Mouse (Mus musculus): ENCODE measurements around the gene Lima1.
"Not testable (repeated sequence)": the region's sequence is repeated elsewhere in the genome, so short reads cannot be mapped to it uniquely, and the experiment has no call there.

Gene Lima1

GRCm38 (mm10) chr15:99875334-99875869 lies at the start of gene Lima1:
Lima1 (minus strand) TSS chr15:99875456.
- DNase-seq (ENCODE audit: low spot score) = peak; percentile 90

DNA sequence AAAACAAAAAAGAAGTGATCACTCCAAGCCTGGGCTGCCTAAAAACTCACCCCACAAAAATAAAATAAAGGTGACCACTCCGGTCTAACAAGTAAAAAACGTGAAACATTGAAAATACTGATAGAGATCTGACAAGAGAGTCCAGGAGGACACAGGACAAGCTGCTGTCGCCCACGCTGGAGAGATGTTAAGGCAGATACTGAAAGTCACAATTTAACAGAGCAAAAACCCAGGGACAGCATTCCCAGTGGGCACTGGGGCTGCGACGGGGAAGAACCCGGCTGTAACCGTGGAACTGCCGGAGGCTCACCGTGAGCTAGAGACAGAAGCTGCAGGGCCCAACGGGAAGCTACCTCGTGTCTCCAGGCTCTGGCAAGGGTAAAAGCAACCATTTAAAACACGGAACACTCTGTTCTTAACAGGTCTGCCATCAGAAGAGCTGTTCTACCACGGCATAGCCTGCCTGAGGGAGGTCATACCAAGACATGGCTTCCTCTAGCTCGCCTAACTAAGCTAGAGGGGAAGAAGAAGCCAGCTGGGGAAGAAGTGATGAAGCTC lies 44.4 kb upstream of the Lima1 start:
- DNase-seq (ENCODE audit: low spot score) = peak; percentile 65

DNA sequence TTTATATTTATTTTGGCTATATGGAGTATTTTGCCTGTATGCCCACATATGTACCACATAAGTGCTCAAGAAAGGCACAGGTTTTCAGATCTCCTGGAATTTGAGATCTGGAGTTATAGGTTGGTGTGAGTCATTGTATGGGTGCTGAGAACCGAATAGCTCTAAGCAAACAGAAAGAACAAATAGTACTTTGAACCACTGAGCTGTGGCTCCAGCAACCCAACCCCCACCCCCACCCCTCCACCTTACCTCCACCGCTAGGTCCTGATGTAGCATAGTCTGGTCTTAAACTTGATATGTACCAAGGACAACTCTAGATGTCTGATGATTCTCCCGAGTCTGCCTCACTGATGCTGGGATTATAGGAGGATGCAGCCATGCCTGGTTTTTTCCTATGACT lies 42.0 kb upstream of the Lima1 start:
- peak; percentile 76 for DNase-seq (ENCODE audit: low spot score)

DNA sequence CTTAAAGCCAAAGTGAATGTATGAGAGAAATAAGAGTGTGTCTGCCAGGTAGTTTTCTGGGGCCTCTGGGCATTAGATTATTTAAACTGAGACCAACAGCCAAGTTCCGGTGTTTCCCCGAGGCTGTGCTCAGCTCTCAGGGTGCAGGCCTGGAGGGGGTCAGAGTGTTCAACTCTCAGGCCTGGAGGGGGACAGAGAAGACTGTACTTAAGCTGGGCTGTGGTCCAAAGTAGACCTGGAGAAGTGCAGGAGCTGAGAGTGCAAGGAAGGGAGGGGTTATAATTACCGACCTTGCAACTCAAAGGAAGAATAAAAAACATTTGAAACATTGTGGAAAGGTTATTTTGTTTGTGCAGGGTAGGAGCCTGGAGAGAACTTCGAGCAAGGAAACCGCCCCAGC lies 39.4 kb upstream of the Lima1 start:
- no peak for DNase-seq (ENCODE audit: low spot score)

DNA sequence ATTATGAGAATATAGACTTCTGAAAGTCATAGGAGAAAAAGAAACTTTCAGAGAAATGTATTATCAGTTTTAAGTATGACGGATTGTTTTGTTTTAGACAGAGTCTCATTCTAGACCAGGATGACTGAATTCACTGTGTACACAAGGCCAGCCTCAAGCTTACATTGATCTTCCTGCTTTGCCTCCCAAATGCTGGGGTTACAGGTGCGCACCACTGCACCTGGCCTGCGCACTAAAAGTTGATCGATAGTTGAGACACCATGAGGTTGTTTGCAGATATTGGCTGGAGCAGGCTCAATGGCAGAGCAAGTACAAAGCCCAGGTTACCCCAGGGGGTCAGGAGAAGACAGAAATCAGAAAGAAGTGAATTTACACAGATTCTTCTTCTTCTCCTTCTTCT lies 36.5 kb upstream of the Lima1 start:
- no peak for DNase-seq (ENCODE audit: low spot score)

DNA sequence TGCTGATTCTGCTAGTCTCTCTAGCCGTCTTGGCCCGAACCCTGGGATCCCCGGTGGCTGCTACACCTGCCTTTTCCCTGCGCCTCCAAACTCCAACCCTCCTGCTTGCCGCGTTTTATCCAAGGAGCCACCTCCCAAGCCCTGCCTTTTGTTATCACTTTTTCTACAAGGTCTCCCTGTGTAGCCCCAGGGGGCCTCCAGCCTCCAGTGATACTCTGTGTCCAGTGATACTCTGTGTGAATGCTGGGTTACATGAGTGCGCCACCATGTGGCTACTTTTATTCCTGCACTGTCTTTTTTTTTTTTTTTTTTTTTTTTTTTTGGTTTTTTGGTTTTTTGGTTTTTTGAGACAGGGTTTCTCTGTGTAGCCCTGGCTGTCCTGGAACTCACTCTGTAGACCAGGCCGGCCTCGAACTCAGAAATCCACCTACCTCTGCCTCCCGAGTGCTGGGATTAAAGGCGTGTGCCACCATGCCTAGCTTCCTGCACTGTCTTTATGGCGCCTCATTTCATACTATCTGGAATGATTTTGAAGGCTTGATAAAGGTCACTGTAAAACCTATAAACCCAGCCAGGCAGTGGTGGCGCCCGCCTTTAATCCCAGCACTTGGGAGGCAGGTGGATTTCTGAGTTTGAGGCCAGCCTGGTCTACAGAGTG lies 34.2 kb upstream of the Lima1 start:
- not testable (repeated sequence) for DNase-seq (ENCODE audit: low spot score)

GRCm38 (mm10) chr15:99907514-99907913 lies 32.3 kb upstream of the Lima1 start:
- DNase-seq (ENCODE audit: low spot score) = no peak

- DNase-seq (ENCODE audit: low spot score) = no peak
Measured at GRCm38 (mm10) chr15:99907041-99907440, 31.8 kb upstream of the Lima1 start.

DNA sequence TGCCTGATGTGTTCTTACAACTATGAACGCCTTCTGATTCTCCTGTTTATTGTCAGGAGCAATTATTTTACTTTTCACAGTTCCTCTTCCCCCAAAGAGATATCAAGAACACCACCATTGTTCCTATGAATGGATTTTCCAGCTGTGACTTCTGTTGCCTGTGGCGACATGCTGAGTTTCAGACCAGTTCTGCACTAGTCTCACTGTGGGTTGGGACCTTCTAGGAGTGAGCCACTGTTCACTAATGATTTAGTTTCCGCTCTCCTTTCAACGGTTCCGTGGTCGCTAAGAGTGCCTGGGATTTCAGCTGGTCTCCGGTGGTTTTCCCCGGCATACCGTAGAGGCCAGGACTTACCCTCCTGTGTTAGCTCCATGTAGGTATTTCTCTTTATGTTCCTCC lies 29.6 kb upstream of the Lima1 start:
- no peak for DNase-seq (ENCODE audit: low spot score)

GRCm38 (mm10) chr15:99904333-99904732 lies 29.1 kb upstream of the Lima1 start:
- DNase-seq (ENCODE audit: low spot score) = peak; percentile 76

- no peak for DNase-seq (ENCODE audit: low spot score)
Measured at GRCm38 (mm10) chr15:99903227-99903626, 28.0 kb upstream of the Lima1 start.

DNA sequence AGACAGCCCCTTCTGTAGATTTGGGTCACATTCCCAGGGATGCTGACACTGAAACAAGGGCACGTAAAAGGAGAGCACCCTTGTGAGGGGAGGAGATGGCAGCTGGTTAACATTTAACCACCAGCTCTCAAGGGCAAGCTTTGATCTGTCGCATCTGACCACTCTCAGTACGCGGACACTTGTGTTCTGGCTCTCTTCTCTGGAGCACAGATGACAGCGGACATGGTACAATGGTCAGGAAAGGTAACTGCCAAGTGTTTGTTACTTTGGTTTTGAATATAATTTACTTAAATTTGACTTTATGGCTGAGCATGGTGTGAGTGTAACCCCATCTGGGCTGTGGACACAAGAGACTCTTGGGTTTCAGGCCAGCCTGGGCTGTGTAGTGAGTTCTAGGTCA lies 27.5 kb upstream of the Lima1 start:
- DNase-seq (ENCODE audit: low spot score) = peak; percentile 52

DNA sequence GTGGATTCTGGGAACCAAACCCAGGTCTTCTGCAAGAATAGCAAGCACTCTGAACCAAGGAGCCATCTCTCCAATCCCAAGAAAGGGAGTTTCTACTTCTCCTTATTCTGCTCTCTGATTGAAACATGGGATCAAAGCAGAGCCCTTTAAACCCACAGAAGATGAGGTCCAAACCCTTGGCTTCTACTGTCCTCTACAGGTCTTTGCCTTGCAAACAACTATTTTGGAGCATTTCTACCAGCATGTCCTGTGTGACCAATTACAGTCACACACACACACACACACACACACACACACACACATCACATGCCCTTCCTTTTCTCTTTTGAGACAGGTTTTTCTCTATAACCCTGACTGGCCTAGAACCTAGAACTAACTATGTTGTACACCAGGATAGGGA lies 21.4 kb upstream of the Lima1 start:
- DNase-seq (ENCODE audit: low spot score) = no peak

GRCm38 (mm10) chr15:99891355-99891754 lies 16.1 kb upstream of the Lima1 start:
- DNase-seq (ENCODE audit: low spot score) = no peak

DNA sequence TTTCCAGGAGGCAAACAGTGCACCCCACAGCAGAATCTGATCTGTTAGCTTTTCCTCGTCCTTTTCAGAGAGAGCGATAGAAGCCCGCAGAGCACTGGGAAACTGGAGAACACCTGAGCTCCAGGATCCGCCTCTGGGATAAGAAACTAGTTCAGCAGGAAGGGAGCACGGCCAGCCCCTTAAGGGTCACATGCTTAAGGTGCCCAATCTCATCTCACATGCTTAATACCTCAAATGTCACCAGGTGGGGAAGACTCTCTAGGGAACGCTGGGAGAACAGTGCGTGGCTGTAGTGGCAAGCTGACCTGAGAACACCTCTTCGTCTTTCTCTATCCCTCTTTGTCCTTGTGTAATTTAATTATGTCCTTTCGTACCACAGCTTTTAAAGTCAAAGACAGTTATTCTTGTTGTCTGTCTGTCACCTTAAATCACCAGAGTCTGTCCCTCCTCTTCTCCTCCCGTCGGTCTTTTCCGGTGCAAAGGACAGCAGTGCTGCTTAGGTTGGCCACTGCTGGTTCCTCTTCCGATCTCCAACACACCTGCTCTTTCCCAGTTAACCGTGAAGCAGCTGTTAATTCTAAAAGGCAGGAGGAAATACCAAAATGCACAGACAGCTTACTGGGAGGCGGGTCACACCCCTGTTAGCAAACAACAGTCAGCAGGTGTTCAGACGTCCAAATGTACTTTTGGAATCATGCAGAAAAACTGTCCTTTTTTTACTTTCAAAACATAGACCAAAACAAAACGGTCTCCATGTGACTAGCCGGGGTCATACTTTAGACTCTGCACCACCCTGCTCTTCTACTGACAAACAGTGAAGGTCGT lies 15.4 kb upstream of the Lima1 start:
- peak; percentile 79 for DNase-seq (ENCODE audit: low spot score)

DNA sequence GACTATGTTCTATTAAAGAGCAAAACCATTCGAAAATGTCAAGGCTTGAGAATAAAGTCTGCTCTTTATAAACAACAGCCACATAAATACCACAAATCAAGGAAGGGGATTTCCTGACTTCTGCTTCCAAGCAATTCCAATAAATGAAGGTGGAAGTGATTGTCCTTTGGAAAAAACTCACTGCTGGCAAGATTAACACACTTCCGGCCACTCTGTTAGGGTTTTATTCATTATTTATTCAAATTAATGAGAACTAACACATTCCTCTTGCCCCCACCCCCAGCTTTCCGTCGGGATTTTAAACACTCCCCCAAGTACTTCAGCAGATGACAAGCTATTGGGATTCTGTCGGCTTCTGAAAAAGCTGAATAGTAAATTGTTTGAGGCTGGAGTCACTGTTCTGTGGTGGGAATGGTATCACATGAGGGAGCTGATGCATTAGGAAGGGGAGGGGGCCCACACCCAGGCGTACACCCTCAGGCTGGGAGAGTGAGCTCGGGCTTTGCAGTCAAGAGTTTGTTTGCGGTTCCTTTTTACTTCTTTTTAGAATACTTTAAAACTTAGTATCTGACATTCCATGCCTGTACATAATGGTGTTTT lies 14.1 kb upstream of the Lima1 start:
- no peak for DNase-seq (ENCODE audit: low spot score)

- not testable (repeated sequence) for DNase-seq (ENCODE audit: low spot score)
Measured at GRCm38 (mm10) chr15:99887130-99887529, 11.9 kb upstream of the Lima1 start.

DNA sequence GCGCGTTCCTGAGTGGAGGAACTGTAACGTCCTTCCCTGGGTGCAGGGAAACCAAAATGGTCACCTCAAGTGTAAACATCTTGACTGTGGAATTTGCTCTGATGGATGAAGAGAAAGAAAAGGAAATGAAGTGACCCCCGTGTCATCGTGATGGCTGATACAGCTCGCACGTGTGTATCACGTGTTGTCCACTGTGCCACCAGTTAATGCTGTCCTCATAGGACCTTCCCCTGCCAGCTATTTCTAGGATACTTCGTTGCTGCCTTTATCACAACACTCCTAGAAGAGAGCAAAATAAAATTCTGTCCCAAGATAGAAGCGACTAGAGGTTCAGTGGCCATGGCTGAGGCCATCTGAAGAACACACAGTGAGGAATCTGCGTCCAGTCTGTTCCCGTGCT lies 8.8 kb upstream of the Lima1 start:
- no peak for DNase-seq (ENCODE audit: low spot score)

- DNase-seq (ENCODE audit: low spot score) = no peak
Measured at GRCm38 (mm10) chr15:99878541-99878940, 3.3 kb upstream of the Lima1 start.

- no peak for DNase-seq (ENCODE audit: low spot score)
Measured at GRCm38 (mm10) chr15:99874612-99875333, 483 bp downstream of the Lima1 start.

DNA sequence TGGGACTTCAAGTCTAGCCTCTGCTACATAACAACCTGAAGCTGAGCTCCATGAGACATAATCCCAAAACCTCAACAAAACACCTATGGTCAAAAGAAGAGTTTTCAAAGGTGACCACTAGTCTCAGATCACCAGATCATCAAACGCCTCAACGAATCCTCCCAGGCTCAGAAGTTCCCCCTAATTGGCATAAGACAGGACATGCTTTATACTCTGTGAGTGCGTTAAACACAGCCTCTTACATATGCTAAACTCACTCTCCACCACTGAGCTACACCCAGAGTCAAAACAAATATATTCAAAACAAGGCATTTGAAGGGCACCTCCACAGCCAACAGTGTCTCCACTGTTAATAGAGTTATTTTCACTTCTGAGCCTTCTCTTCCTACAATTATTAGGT lies 2.7 kb downstream of the Lima1 start:
- no peak for DNase-seq (ENCODE audit: low spot score)

DNA sequence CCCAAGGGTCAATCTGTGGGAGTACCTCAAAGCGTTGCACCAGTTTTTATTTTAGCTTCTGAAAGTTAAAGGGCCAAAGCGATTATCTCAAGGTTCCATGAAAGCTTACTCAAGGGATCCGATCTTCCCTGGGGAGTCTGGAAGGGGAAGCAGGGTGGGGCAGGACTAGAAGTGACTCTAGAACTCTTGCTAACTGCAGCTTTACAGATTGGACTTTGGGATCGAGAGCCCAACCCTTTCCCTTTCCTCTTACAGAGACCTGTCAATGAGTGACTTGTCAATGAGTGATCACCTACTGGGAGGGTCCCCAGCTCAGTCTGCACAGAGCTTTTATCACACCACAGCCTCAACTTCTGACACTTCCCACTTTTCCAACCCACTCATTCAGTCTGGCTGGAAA lies 7.6 kb downstream of the Lima1 start:
- peak; percentile 81 for DNase-seq (ENCODE audit: low spot score)

Measured in yolk sac, embryonic 10.5 days (tissue).